Mouse (Mus musculus): ENCODE measurements around the gene Dact1. TPM values are rescaled to one million over a fixed set of nuclear protein-coding genes. Genes with fewer than 3 reads are reported as not detected.

The Dact1 gene
- 0.19 TPM in 1 of 2 replicates, not detected in the other for total RNA-seq (2023)

GRCm38 (mm10) chr12:71309581-71310067, at the start of gene Dact1:
Gene Dact1 (plus strand): TSS chr12:71309884.

Other genes starting within 250 kb of the Dact1 start
- not detected in 2 replicates for gene Tomm20l, start 198.5 kb upstream of the Dact1 start, total RNA-seq (2023)
- gene Timm9, start 173.2 kb upstream of the Dact1 start, total RNA-seq (2023) = 4.6 and 7.9 TPM in 2 replicates
- 5.9 and 8.5 TPM in 2 replicates for gene 2700049A03Rik, start 173.0 kb upstream of the Dact1 start, total RNA-seq (2023)